Comparison of ENCODE assay signal across 8 mouse cellular contexts in genomic region chr4:154837170-154837569, GRCm38 (mm10). TPM values are rescaled to one million over a fixed set of nuclear protein-coding genes. Genes with fewer than 3 reads are reported as not detected.
DNase-seq lines count a peak whose midpoint lies in the region; ATAC-seq and TF ChIP-seq lines count a peak whose summit lies in the region.

Gene Ttc34 (plus strand): TSS chr4:154837459.

- 0 out of 2 replicates have a peak, but pooled peaks cover 2% of the 10 kb centered on the region for H3K4me1 ChIP-seq in forebrain, embryonic 11.5 days (replicated peaks; ENCODE audit: control insufficient read depth, insufficient read depth, low read length)
- peaks cover 4% of the 10 kb centered on the region for H3K4me1 ChIP-seq in forebrain, embryonic 16.5 days (replicated peaks; ENCODE audit: control insufficient read depth, insufficient read depth, low read length)
- H3K4me1 ChIP-seq in midbrain, embryonic 12.5 days, result peaks cover 11% of the 10 kb centered on the region; the same call in 1 of the 2 replicates
- no peaks in the 10 kb centered on the region for H3K4me1 ChIP-seq in stomach, postnatal 0 days (replicated peaks; ENCODE audit: control insufficient read depth, insufficient read depth)

- no peak within 1 kb of the TSS for H3K9ac ChIP-seq in forebrain, embryonic 11.5 days (ENCODE audit: low read length)
- H3K9ac ChIP-seq in forebrain, embryonic 16.5 days (replicated peaks; ENCODE audit: low read depth, low read length), result no peak within 1 kb of the TSS
- no peak within 1 kb of the TSS for H3K9ac ChIP-seq in midbrain, embryonic 12.5 days (replicated peaks)
- no peak within 1 kb of the TSS for H3K9ac ChIP-seq in stomach, postnatal 0 days (ENCODE audit: low read length)

- H3K4me2 ChIP-seq in forebrain, embryonic 11.5 days (ENCODE audit: low read depth, low read length, severe bottlenecking), result no peak within 1 kb of the TSS
- H3K4me2 ChIP-seq in forebrain, embryonic 16.5 days (ENCODE audit: low read length), result no peak within 1 kb of the TSS
- H3K4me2 ChIP-seq in midbrain, embryonic 12.5 days (replicated peaks), result no peak within 1 kb of the TSS
- no peak within 1 kb of the TSS for H3K4me2 ChIP-seq in stomach, postnatal 0 days (replicated peaks; ENCODE audit: low read depth)

- peak; percentile 76 for DNase-seq in forebrain, embryonic 11.5 days (ENCODE audit: low spot score)
- peak; percentile 75 for DNase-seq in NIH3T3 (ENCODE audit: low read depth)
- DNase-seq in cerebellum, postnatal 36 days, result peak; percentile 51 to 52
- peak; percentile 79 for DNase-seq in heart, postnatal 4 days
- peak; percentile 48 to 49 for DNase-seq in left cerebral cortex, postnatal 14 days (ENCODE audit: low spot score in 2 of 2)
- peak; percentile 83 for DNase-seq in stomach, postnatal 0 days (ENCODE audit: low spot score)

- no peaks in the 10 kb centered on the region for H3K36me3 ChIP-seq in forebrain, embryonic 11.5 days (ENCODE audit: control insufficient read depth, insufficient read depth, low read length)
- H3K36me3 ChIP-seq in forebrain, embryonic 16.5 days (ENCODE audit: control insufficient read depth, insufficient read depth), result no peaks in the 10 kb centered on the region
- H3K36me3 ChIP-seq in midbrain, embryonic 12.5 days, result no peaks in the 10 kb centered on the region
- no peaks in the 10 kb centered on the region for H3K36me3 ChIP-seq in stomach, postnatal 0 days (ENCODE audit: control insufficient read depth, insufficient read depth, low read length)

- TF ChIP-seq EP300 in stomach, postnatal 0 days (optimal IDR thresholded peaks at IDR 0.05), result no peak

- no peak for ATAC-seq in forebrain, embryonic 11.5 days (replicated peaks; ENCODE audit: low FRiP score)
- no peak for ATAC-seq in forebrain, embryonic 16.5 days
- ATAC-seq in midbrain, embryonic 12.5 days (ENCODE audit: low FRiP score, low read depth), result 0 out of 2 replicates have a peak, but pooled peaks have one; percentile 19
- peak; percentile 74 for ATAC-seq in stomach, postnatal 0 days (ENCODE audit: low FRiP score, low TSS enrichment)

- no peaks in the 10 kb centered on the region for H3K9me3 ChIP-seq in forebrain, embryonic 11.5 days (ENCODE audit: control insufficient read depth, low read length)
- no peaks in the 10 kb centered on the region for H3K9me3 ChIP-seq in forebrain, embryonic 16.5 days (ENCODE audit: control insufficient read depth, low read length)
- H3K9me3 ChIP-seq in midbrain, embryonic 12.5 days, result no peaks in the 10 kb centered on the region
- H3K9me3 ChIP-seq in stomach, postnatal 0 days (ENCODE audit: control insufficient read depth, low read length), result no peaks in the 10 kb centered on the region

- WGBS in forebrain, embryonic 11.5 days, result 52% methylated on average over 2 of the region's 2 CpGs
- WGBS in forebrain, embryonic 16.5 days, result 40% methylated on average over 2 of the region's 2 CpGs
- 60% methylated on average over 2 of the region's 2 CpGs for WGBS in midbrain, embryonic 12.5 days
- WGBS in stomach, postnatal 0 days, result no CpG with 5 or more reads among the region's 2 CpGs

- H3K27me3 ChIP-seq in forebrain, embryonic 11.5 days (ENCODE audit: control insufficient read depth, insufficient read depth, low read length), result peaks cover 28% of the 10 kb centered on the region
- H3K27me3 ChIP-seq in forebrain, embryonic 16.5 days (replicated peaks; ENCODE audit: control insufficient read depth, insufficient read depth, low read length), result peaks cover 20% of the 10 kb centered on the region
- H3K27me3 ChIP-seq in midbrain, embryonic 12.5 days, result peaks cover 32% of the 10 kb centered on the region; the same call in 1 of the 2 replicates
- no peaks in the 10 kb centered on the region for H3K27me3 ChIP-seq in stomach, postnatal 0 days (ENCODE audit: control insufficient read depth, insufficient read depth, low read length)

- peak; percentile 93 for TF ChIP-seq CTCF in stomach, postnatal 0 days (IDR thresholded peaks at IDR 0.05; ENCODE audit: low read depth)

- no peak within 1 kb of the TSS for H3K27ac ChIP-seq in forebrain, embryonic 11.5 days (ENCODE audit: low read depth, low read length)
- H3K27ac ChIP-seq in forebrain, embryonic 16.5 days (ENCODE audit: low read length), result no peak within 1 kb of the TSS
- H3K27ac ChIP-seq in midbrain, embryonic 12.5 days (replicated peaks), result no peak within 1 kb of the TSS
- no peak within 1 kb of the TSS for H3K27ac ChIP-seq in stomach, postnatal 0 days (replicated peaks)

- no peak within 1 kb of the TSS for H3K4me3 ChIP-seq in forebrain, embryonic 11.5 days (ENCODE audit: low read depth, low read length)
- H3K4me3 ChIP-seq in forebrain, embryonic 16.5 days (replicated peaks; ENCODE audit: low read length), result no peak within 1 kb of the TSS
- H3K4me3 ChIP-seq in midbrain, embryonic 12.5 days, result no peak within 1 kb of the TSS
- no peak within 1 kb of the TSS for H3K4me3 ChIP-seq in stomach, postnatal 0 days (ENCODE audit: low read depth, low read length)

- intact Hi-C loops in left cerebral cortex, postnatal 14 days (cut with DNase I), result no loop called here

RNA-seq across cellular contexts. Expression of gene Ttc34, which starts in this region (rescaled TPM):
- 0.11 and 0.20 TPM in 2 replicates for polyA plus RNA-seq in forebrain, embryonic 11.5 days (2014; fragmentation: Nextera tagmentation; extraction: Ambion mirVana)
- 1.7 and 2.1 TPM in 2 replicates for polyA plus RNA-seq in forebrain, embryonic 16.5 days (2015; fragmentation: Nextera tagmentation; extraction: Ambion mirVana)
- under 1 TPM; 0.26 to 0.41 TPM for total RNA-seq in heart, postnatal 4 days (2021)
- total RNA-seq in left cerebral cortex, postnatal 14 days (2021), result 1 to 10 TPM; 2.3 to 3.9 TPM
- 0.16 and 0.46 TPM in 2 replicates for polyA plus RNA-seq in midbrain, embryonic 12.5 days (2016; fragmentation: Nextera tagmentation; extraction: Ambion mirVana)
- 0.06 and 0.10 TPM in 2 replicates for polyA plus RNA-seq in stomach, postnatal 0 days (2015; fragmentation: Nextera tagmentation; extraction: Ambion mirVana)

Comparison
In these comparisons a context has a peak if more than half of its experiments do, and no peak if none do; other contexts are left out.
1. Peak in DNase-seq in forebrain, embryonic 11.5 days; RNA of the gene not detected or under 1 TPM.
2. Peak in DNase-seq in heart, postnatal 4 days; RNA of the gene not detected or under 1 TPM.
3. Peak in ATAC-seq in midbrain, embryonic 12.5 days; RNA of the gene not detected or under 1 TPM.
4. Peak in DNase-seq and ATAC-seq in stomach, postnatal 0 days; RNA of the gene not detected or under 1 TPM.